Mouse (Mus musculus) liver, postnatal 0 days (tissue): Measurements from ENCODE around the gene Smarca4. TPM values are rescaled to one million over a fixed set of nuclear protein-coding genes. Genes with fewer than 3 reads are reported as not detected.

Experiments used
- ATAC-seq: fragments of 200-750 bp; cut with Nextera tagmentation; 2 replicates; pipeline ENCODE4 v1.8.0; 2017; ENCODE audit warnings: mild to moderate bottlenecking, moderate library complexity
- DNase-seq: peaks from one replicate; pipeline ENCODE4 v3.0.0-alpha.2; 2016
- H3K27ac ChIP-seq: fragments of 300-500 bp; sonication (generic); 2 replicates; pipeline ENCODE4 v1.5.1; 2014; ENCODE audit warnings: antibody characterized with exemption, moderate library complexity, mild to moderate bottlenecking, low read depth
- H3K27me3 ChIP-seq: fragments of 300-500 bp; sonication (generic); 2 replicates; pipeline ENCODE4 v1.6.1; 2014; ENCODE audit warnings: low read length, control low read depth, mixed read lengths; ENCODE audit not compliant: insufficient read depth
- H3K36me3 ChIP-seq: fragments of 300-500 bp; sonication (generic); replicated peaks from 2 replicates; pipeline ENCODE4 v1.6.1; 2014; ENCODE audit warnings: mild to moderate bottlenecking, control low read depth, low read length, moderate library complexity, mixed read lengths; ENCODE audit not compliant: insufficient read depth
- H3K4me1 ChIP-seq: fragments of 300-500 bp; sonication (generic); 2 replicates; pipeline ENCODE4 v1.6.1; 2014; ENCODE audit warnings: antibody characterized with exemption, mild to moderate bottlenecking, control low read depth; ENCODE audit not compliant: insufficient read depth
- H3K4me2 ChIP-seq: fragments of 300-500 bp; sonication (generic); 2 replicates; pipeline ENCODE4 v1.6.1; 2014; ENCODE audit warnings: low read depth, mild to moderate bottlenecking, low read length, moderate library complexity, mixed read lengths
- H3K4me3 ChIP-seq: fragments of 300-500 bp; sonication (generic); 2 replicates; pipeline ENCODE4 v1.5.1; 2014; ENCODE audit warnings: low read depth, low read length
- H3K9ac ChIP-seq: fragments of 300-500 bp; sonication (generic); replicated peaks from 2 replicates; pipeline ENCODE4 v1.6.1; 2014; ENCODE audit warnings: mild to moderate bottlenecking, moderate library complexity
- H3K9me3 ChIP-seq: fragments of 300-500 bp; sonication (generic); 2 replicates; pipeline ENCODE4 v1.6.1; 2016; ENCODE audit warnings: mild to moderate bottlenecking, control low read depth, low read length, mixed read lengths
- CTCF ChIP-seq: sonication (generic); IDR thresholded peaks from 2 replicates; pipeline ENCODE4 v1.5.1; 2016; ENCODE audit warnings: antibody characterized with exemption, low read depth
- EP300 ChIP-seq: IDR thresholded peaks from 2 replicates; pipeline ENCODE4 v1.6.1; 2016; ENCODE audit warnings: antibody characterized with exemption, low read depth, mild to moderate bottlenecking
- WGBS: fragments of 180-500 bp; shearing (Covaris S2); extraction: QIAGEN DNeasy Blood & Tissue Kit; methylation state at CpG from one replicate; pipeline ENCODE4 v1.1.7; 2014; ENCODE audit not compliant: insufficient replicate concordance; 5-methylcytosine and 5-hydroxymethylcytosine counted together
- polyA plus RNA-seq: library from polyadenylated mRNA; unstranded; fragments of >200 nt; fragmentation: Nextera tagmentation; extraction: Ambion mirVana; gene quantifications from 2 replicates; pipeline ENCODE4 v1.2.1, GENCODE M21; 2015

The Smarca4 gene
- polyA plus RNA-seq = 12.8 and 14.3 TPM in 2 replicates

DNA sequence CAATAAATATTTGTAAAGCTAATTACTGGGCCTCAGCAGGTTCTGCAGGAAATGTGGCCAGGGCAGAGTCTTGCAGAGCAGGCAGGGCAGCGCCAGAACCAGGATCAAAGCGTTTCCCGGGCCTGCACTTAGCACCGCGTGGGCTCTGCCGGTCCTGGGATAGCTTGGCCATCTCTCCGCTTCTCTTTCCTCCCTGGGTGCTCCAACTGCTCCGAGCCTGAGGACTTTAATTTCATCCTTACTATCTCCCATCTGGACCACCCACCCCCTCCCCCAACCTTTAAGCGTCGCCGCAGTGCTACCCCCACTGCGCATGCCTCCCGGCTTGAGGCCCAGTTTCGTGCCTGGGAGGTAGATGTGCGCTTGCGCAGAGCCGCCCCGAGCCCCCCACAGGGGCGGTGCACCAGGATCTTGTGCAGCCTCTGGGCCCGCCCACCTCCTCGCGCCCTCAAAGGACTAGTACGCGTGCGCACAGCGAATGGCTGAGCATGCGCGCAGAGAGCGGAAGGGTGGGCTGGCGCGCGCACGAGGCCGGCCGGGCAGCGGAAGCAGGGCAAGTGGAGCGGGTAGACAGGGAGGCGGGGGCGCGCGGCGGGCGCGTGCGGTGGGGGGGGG lies at the start of gene Smarca4:
Gene Smarca4 (plus strand): TSS at position 553 of the 615 bp plus-strand sequence.
- H3K9ac ChIP-seq = peak within 1 kb of the TSS; percentile 82
- ATAC-seq = peak; percentile 96
- TF ChIP-seq EP300 (no peak), CTCF (no peak)
- no peaks in the 10 kb centered on the region for H3K9me3 ChIP-seq
- H3K4me1 ChIP-seq = peaks cover 21% of the 10 kb centered on the region
- peak; percentile 99 for DNase-seq
- H3K27me3 ChIP-seq = no peaks in the 10 kb centered on the region
- H3K4me3 ChIP-seq = peak within 1 kb of the TSS; percentile 79
- peak within 1 kb of the TSS; percentile 88 for H3K4me2 ChIP-seq
- peak within 1 kb of the TSS; percentile 91 for H3K27ac ChIP-seq
- no peaks in the 10 kb centered on the region for H3K36me3 ChIP-seq
- under 1% methylated on average over 43 of the region's 45 CpGs for WGBS

- Histone ChIP-seq H3K9me3 (no peaks in the 10 kb centered on the region), H3K27ac (no peak overlapping the region), H3K27me3 (no peaks in the 10 kb centered on the region), H3K4me2 (no peak overlapping the region), H3K36me3 (peaks cover 18% of the 10 kb centered on the region), H3K4me3 (no peak overlapping the region), H3K9ac (no peak overlapping the region), H3K4me1 (peaks cover 20% of the 10 kb centered on the region)
- 94% methylated on average over 1 of the region's 1 CpGs for WGBS
- no peak for DNase-seq
- TF ChIP-seq CTCF = no peak
- no peak for TF ChIP-seq EP300
- ATAC-seq = no peak
Measured at GRCm38 (mm10) chr9:21566538-21566937, 49.4 kb upstream of the Smarca4 start.

- Histone ChIP-seq H3K9me3 (no peaks in the 10 kb centered on the region), H3K4me2 (no peak overlapping the region), H3K9ac (no peak overlapping the region), H3K27me3 (no peaks in the 10 kb centered on the region), H3K27ac (no peak overlapping the region), H3K4me3 (no peak overlapping the region), H3K36me3 (peaks cover 22% of the 10 kb centered on the region), H3K4me1 (peaks cover 20% of the 10 kb centered on the region)
- ATAC-seq (no peak), DNase-seq (no peak)
- 59% methylated on average over 2 of the region's 2 CpGs for WGBS
- TF ChIP-seq EP300 (no peak), CTCF (no peak)
Measured at GRCm38 (mm10) chr9:21567051-21567450, 48.9 kb upstream of the Smarca4 start.

- H3K36me3 ChIP-seq = peaks cover 34% of the 10 kb centered on the region
- ATAC-seq = no peak
- WGBS = 86% methylated on average over 8 of the region's 8 CpGs
- H3K27ac ChIP-seq = no peak overlapping the region
- H3K9ac ChIP-seq = no peak overlapping the region
- H3K27me3 ChIP-seq = no peaks in the 10 kb centered on the region
- no peaks in the 10 kb centered on the region for H3K9me3 ChIP-seq
- no peak for TF ChIP-seq EP300
- no peak for TF ChIP-seq CTCF
- H3K4me1 ChIP-seq = peaks cover 20% of the 10 kb centered on the region
- DNase-seq = no peak
- H3K4me3 ChIP-seq = no peak overlapping the region
- H3K4me2 ChIP-seq = no peak overlapping the region
Measured at GRCm38 (mm10) chr9:21568657-21569255, 47.2 kb upstream of the Smarca4 start.

DNA sequence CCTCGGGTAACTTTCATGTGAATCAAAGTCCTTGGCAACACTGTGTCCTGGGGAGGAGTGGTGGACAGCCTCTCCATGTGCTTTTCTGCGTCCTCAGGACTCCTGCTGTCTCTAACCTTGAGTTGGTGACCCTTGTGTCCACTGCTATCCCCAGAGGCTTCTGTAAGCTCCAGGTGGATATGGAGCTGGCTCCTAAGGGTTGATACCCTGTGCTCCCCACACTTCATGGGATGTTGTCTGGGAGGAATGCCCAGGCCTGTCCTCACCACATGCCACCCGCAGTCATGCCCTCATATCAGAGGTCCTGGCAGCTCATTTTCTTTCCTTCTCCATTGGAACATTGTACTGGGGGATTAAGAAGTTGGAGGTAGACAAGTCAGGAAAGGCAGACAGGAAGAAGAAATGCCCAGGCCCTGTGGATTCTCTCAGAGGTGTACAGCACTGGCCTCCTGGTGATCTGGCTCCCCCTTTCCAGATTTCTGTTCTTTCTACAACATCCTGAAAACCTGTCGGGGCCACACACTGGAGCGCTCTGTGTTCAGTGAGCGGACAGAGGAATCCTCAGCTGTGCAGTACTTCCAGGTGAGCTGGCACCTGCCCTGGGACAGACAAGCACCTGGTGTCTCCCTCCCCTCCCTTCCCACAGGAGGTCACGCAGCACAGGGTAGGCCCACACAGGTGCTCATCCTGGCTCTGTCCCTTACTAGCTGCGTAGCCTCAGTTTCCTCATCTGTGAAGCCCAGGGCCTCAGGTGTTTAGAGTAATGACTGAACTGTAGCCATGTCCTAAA lies 41.8 kb upstream of the Smarca4 start:
- no peak overlapping the region for H3K27ac ChIP-seq
- no peak for DNase-seq
- no peaks in the 10 kb centered on the region for H3K4me1 ChIP-seq
- 93% methylated on average over 8 of the region's 8 CpGs for WGBS
- no peak for TF ChIP-seq EP300
- no peak for TF ChIP-seq CTCF
- H3K9me3 ChIP-seq = no peaks in the 10 kb centered on the region
- peaks cover 73% of the 10 kb centered on the region for H3K36me3 ChIP-seq
- no peak overlapping the region for H3K4me3 ChIP-seq
- H3K27me3 ChIP-seq = no peaks in the 10 kb centered on the region
- H3K9ac ChIP-seq = no peak overlapping the region
- H3K4me2 ChIP-seq = no peak overlapping the region
- no peak for ATAC-seq

GRCm38 (mm10) chr9:21575253-21575652 lies 40.7 kb upstream of the Smarca4 start:
- H3K4me2 ChIP-seq = no peak overlapping the region
- no peak overlapping the region for H3K27ac ChIP-seq
- no peaks in the 10 kb centered on the region for H3K27me3 ChIP-seq
- ATAC-seq (no peak), DNase-seq (no peak)
- peaks cover 78% of the 10 kb centered on the region for H3K36me3 ChIP-seq
- H3K9me3 ChIP-seq = no peaks in the 10 kb centered on the region
- no peaks in the 10 kb centered on the region for H3K4me1 ChIP-seq
- 91% methylated on average over 10 of the region's 10 CpGs for WGBS
- no peak overlapping the region for H3K4me3 ChIP-seq
- H3K9ac ChIP-seq = no peak overlapping the region
- TF ChIP-seq CTCF (no peak), EP300 (no peak)
